Mouse (Mus musculus): Measurements from ENCODE around the gene Dusp2. TPM values are rescaled to one million over a fixed set of nuclear protein-coding genes. Genes with fewer than 3 reads are reported as not detected.

The Dusp2 gene
- total and polyA plus RNA-seq, 2 experiments from 2014 or later, result 13.9 to 20.2 TPM

DNA sequence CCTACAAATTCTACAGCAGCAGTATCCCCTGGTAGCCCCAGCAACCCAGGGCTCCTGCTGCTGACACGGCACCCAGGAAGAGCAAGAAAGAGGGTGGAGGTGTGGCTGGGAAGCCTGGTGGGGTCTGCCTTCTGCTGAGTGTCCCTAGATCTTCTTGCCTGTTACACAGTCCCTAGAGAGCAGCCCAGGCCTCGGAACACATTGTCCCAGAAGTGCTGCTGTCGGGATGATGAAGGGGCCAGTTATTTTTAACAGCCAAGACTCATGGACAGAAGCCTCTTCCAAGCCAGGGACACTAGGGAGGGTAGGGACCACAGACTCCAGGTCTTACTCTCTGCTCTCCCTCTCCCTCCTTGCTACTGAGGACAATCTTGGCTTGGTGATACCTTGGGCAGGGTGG, 43.3 kb downstream of the Dusp2 start:
- Histone ChIP-seq H3K9me3 (ENCODE audit: low read length) (no peaks in the 10 kb centered on the region), H3K27me3 (ENCODE audit: insufficient read depth, low read length) (no peaks in the 10 kb centered on the region), H3K4me2 (ENCODE audit: low read depth) (no peak overlapping the region), H3K36me3 (ENCODE audit: insufficient read depth) (no peaks in the 10 kb centered on the region), H3K9ac (no peak overlapping the region), H3K4me1 (ENCODE audit: insufficient read depth) (0 out of 2 replicates have a peak, but pooled peaks cover 10% of the 10 kb centered on the region), H3K4me3 (ENCODE audit: low read depth, low read length) (no peak overlapping the region), H3K27ac (ENCODE audit: low read depth, low read length) (no peak overlapping the region)
- no peak for TF ChIP-seq CTCF (IDR thresholded peaks at IDR 0.05; ENCODE audit: low read depth)
- WGBS, result 74% methylated on average over 3 of the region's 3 CpGs
- no peak for DNase-seq
- no peak for ATAC-seq

DNA sequence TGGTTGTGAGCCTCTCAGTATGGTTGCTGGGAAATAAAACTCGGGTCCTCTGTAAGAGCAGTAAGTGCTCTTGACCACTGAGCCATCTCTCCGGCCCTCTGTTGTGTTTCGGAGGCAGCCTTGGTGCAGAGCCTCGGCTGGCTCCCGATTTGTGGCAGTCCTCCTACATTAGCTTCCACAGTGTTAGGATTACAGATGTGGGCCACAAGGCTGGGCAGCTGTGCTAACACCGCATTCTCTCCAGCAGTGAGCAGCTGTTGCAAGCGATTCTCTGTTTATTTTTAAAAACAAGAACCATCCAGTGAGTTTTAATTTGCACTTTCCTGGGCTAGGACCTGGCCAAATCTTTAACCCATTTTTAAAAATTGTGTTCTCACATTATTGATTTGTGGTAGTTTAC, 47.9 kb downstream of the Dusp2 start:
- WGBS, result 66% methylated on average over 7 of the region's 7 CpGs
- no peak for DNase-seq

GRCm38 (mm10) chr2:127387521-127387920, 51.6 kb downstream of the Dusp2 start:
- no peak for DNase-seq
- Histone ChIP-seq H3K4me2 (ENCODE audit: low read depth) (no peak overlapping the region), H3K4me3 (ENCODE audit: low read depth, low read length) (no peak overlapping the region), H3K27me3 (ENCODE audit: insufficient read depth, low read length) (no peaks in the 10 kb centered on the region), H3K27ac (ENCODE audit: low read depth, low read length) (no peak overlapping the region), H3K9ac (no peak overlapping the region), H3K4me1 (ENCODE audit: insufficient read depth) (no peaks in the 10 kb centered on the region), H3K36me3 (ENCODE audit: insufficient read depth) (no peaks in the 10 kb centered on the region), H3K9me3 (ENCODE audit: low read length) (no peaks in the 10 kb centered on the region)
- 89% methylated on average over 2 of the region's 2 CpGs for WGBS
- no peak for TF ChIP-seq CTCF (IDR thresholded peaks at IDR 0.05; ENCODE audit: low read depth)
- no peak for ATAC-seq

More for the DNA sequence above, 47.9 kb downstream of the Dusp2 start:
- H3K27ac ChIP-seq (ENCODE audit: low read depth, low read length), result no peak overlapping the region
- H3K36me3 ChIP-seq (ENCODE audit: insufficient read depth), result no peaks in the 10 kb centered on the region
- H3K4me2 ChIP-seq (ENCODE audit: low read depth), result no peak overlapping the region
- TF ChIP-seq CTCF (IDR thresholded peaks at IDR 0.05; ENCODE audit: low read depth), result no peak
- H3K27me3 ChIP-seq (ENCODE audit: insufficient read depth, low read length), result no peaks in the 10 kb centered on the region
- H3K9ac ChIP-seq, result no peak overlapping the region
- no peaks in the 10 kb centered on the region for H3K4me1 ChIP-seq (ENCODE audit: insufficient read depth)
- no peak for ATAC-seq
- no peak overlapping the region for H3K4me3 ChIP-seq (ENCODE audit: low read depth, low read length)
- H3K9me3 ChIP-seq (ENCODE audit: low read length), result no peaks in the 10 kb centered on the region

Other genes with a start within 250 kb of the Dusp2 start
- 8.0 and 10.9 TPM in 2 replicates for gene Ncaph, start 202.2 kb upstream of the Dusp2 start, total RNA-seq (2014; rRNA removed)
- 10.8 and 11.0 TPM in 2 replicates for gene Ncaph, start 202.2 kb upstream of the Dusp2 start, polyA plus RNA-seq (2015; fragmentation: Nextera tagmentation; extraction: Ambion mirVana)
- 11.0 and 16.9 TPM in 2 replicates for gene Itpripl1, start 192.7 kb upstream of the Dusp2 start, total RNA-seq (2014; rRNA removed)
- gene Itpripl1, start 192.7 kb upstream of the Dusp2 start, polyA plus RNA-seq (2015; fragmentation: Nextera tagmentation; extraction: Ambion mirVana), result 15.5 and 16.0 TPM in 2 replicates
- 0.48 and 0.62 TPM in 2 replicates for gene 1810024B03Rik, start 127.9 kb upstream of the Dusp2 start, total RNA-seq (2014; rRNA removed)
- gene 1810024B03Rik, start 127.9 kb upstream of the Dusp2 start, polyA plus RNA-seq (2015; fragmentation: Nextera tagmentation; extraction: Ambion mirVana), result 0.96 and 1.7 TPM in 2 replicates
- gene Snrnp200, start 127.8 kb upstream of the Dusp2 start, total RNA-seq (2014; rRNA removed), result 88.8 and 111 TPM in 2 replicates
- 27.8 and 32.6 TPM in 2 replicates for gene Snrnp200, start 127.8 kb upstream of the Dusp2 start, polyA plus RNA-seq (2015; fragmentation: Nextera tagmentation; extraction: Ambion mirVana)
- gene Ciao1, start 88.3 kb upstream of the Dusp2 start, total RNA-seq (2014; rRNA removed), result 32.8 and 50.3 TPM in 2 replicates
- 27.8 and 33.1 TPM in 2 replicates for gene Ciao1, start 88.3 kb upstream of the Dusp2 start, polyA plus RNA-seq (2015; fragmentation: Nextera tagmentation; extraction: Ambion mirVana)
- 85.2 and 94.4 TPM in 2 replicates for gene Tmem127, start 88.3 kb upstream of the Dusp2 start, total RNA-seq (2014; rRNA removed)
- 61.6 and 74.6 TPM in 2 replicates for gene Tmem127, start 88.3 kb upstream of the Dusp2 start, polyA plus RNA-seq (2015; fragmentation: Nextera tagmentation; extraction: Ambion mirVana)
- gene Stard7, start 65.9 kb upstream of the Dusp2 start, total RNA-seq (2014; rRNA removed), result 178 and 203 TPM in 2 replicates
- gene Stard7, start 65.9 kb upstream of the Dusp2 start, polyA plus RNA-seq (2015; fragmentation: Nextera tagmentation; extraction: Ambion mirVana), result 89.3 and 110 TPM in 2 replicates
- not detected in 2 replicates for gene Astl, start 2.5 kb downstream of the Dusp2 start, total RNA-seq (2014; rRNA removed)
- gene Astl, start 2.5 kb downstream of the Dusp2 start, polyA plus RNA-seq (2015; fragmentation: Nextera tagmentation; extraction: Ambion mirVana), result not detected in 2 replicates
- 0.46 and 0.67 TPM in 2 replicates for gene Adra2b, start 27.0 kb downstream of the Dusp2 start, total RNA-seq (2014; rRNA removed)
- gene Adra2b, start 27.0 kb downstream of the Dusp2 start, polyA plus RNA-seq (2015; fragmentation: Nextera tagmentation; extraction: Ambion mirVana), result 0.38 and 0.80 TPM in 2 replicates
- 0.38 TPM in 1 of 2 replicates, not detected in the other for gene Gpat2, start 89.0 kb downstream of the Dusp2 start, total RNA-seq (2014; rRNA removed)
- 0.06 and 0.11 TPM in 2 replicates for gene Gpat2, start 89.0 kb downstream of the Dusp2 start, polyA plus RNA-seq (2015; fragmentation: Nextera tagmentation; extraction: Ambion mirVana)
- 26.3 and 28.8 TPM in 2 replicates for gene Fahd2a, start 108.4 kb downstream of the Dusp2 start, total RNA-seq (2014; rRNA removed)
- 27.1 and 27.4 TPM in 2 replicates for gene Fahd2a, start 108.4 kb downstream of the Dusp2 start, polyA plus RNA-seq (2015; fragmentation: Nextera tagmentation; extraction: Ambion mirVana)
- gene Kcnip3, start 185.9 kb downstream of the Dusp2 start, total RNA-seq (2014; rRNA removed), result 27.8 and 31.2 TPM in 2 replicates
- gene Kcnip3, start 185.9 kb downstream of the Dusp2 start, polyA plus RNA-seq (2015; fragmentation: Nextera tagmentation; extraction: Ambion mirVana), result 15.8 and 20.1 TPM in 2 replicates
- gene Prom2, start 205.3 kb downstream of the Dusp2 start, total RNA-seq (2014; rRNA removed), result not detected in 2 replicates
- gene Prom2, start 205.3 kb downstream of the Dusp2 start, polyA plus RNA-seq (2015; fragmentation: Nextera tagmentation; extraction: Ambion mirVana), result 0.04 TPM in 1 of 2 replicates, not detected in the other

All from forebrain, postnatal 0 days (tissue).